Mouse (Mus musculus) skeletal muscle tissue, adult 2 months (tissue): ENCODE data around the gene Olfr703.

Experiments used
- DNase-seq: peaks from one replicate; pipeline ENCODE4 v3.0.0-alpha.2; 2012; ENCODE audit warnings: low read depth, low spot score

Olfr703 gene

DNA sequence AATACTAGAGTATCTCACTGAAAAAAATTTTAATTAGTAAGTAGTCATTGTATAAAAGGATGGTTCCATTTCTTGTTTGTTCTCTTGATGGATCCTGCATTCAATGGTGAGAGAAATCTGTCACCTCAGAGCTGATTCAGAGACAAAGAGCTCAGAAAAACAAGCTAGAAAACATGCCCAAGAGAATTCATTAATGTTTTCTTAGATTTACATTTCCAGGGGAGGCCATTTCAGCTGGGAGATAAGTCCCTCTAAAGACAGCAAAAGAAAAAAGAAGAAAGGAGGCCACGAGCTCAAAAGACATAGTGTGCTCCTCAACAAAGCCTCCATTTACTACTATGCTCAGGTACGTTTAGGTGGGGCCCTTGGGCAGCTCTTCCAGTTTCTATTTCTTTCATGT, at the start of gene Olfr703:
TSS of gene Olfr703 (plus strand) at position 301 of the 400 bp plus-strand sequence.
- DNase-seq = no peak

GRCm38 (mm10) chr7:106808734-106809133, 34.4 kb upstream of the Olfr703 start, which contains the start of gene Olfr700:
Gene Olfr700, minus strand, starts transcription at chr7:106808834.
- DNase-seq = no peak

DNA sequence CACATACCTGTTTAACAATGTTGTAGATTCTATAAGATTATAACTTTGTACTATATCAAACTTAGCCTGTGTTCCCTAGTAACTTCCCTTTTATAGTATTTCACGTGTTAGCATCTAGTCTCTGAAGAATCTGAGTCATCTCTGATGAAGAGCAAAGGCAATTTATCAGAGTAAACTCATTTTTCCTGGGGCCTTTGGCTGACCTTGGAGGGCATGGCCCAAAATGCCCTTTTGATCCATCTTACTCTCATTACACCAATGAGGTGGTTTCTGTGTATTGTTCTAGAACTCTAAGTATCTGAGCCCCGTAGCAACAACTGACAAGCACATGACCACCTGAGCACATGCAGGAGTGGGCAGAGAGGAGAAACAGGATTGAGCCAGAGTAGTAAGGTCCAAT, 29.3 kb upstream of the Olfr703 start, which contains the start of gene Olfr701:
TSS of gene Olfr701 (plus strand) at position 301 of the 400 bp plus-strand sequence.
- DNase-seq = no peak

DNA sequence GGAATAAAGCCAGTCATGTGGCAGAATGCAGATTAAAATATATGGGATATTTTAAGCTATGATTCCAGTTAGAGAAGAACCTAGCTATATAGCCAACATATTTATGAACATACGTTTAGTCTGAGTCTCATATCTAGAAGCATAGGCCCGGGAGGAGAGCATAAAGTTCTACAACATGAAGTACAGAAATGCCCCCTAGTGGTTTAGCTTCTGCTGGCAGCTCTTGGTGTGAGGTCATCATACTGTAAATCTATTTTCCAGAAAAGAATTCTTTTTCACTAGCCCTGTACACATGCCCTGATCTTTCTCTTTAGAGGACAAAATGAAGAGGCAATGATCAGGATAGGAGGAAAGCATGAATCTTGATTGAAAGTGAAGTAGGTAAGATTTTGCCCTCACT, 27.4 kb upstream of the Olfr703 start:
- no peak for DNase-seq

GRCm38 (mm10) chr7:106818414-106818813, 24.7 kb upstream of the Olfr703 start:
- DNase-seq = no peak

DNA sequence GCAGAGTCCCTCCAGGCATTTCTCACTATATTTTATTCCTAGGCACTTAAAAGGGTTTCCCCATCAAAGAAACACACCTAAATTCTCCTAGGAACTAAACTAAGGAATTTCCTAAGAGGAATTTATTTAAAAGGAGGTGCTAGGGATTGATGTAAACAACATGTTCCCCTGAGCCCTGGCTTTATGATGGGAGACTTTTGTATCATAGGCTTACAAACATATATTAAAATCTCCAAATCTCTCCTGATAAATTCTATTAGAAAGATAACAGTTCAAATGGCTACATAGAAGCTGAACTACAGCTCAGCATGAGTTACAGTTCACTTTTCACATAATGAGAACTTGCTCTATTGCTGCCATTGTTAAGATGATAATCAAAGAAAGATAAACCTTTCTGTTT, 9.4 kb upstream of the Olfr703 start, which contains the start of gene Olfr702:
TSS of gene Olfr702 (minus strand) at position 101 of the 400 bp plus-strand sequence.
- no peak for DNase-seq

DNA sequence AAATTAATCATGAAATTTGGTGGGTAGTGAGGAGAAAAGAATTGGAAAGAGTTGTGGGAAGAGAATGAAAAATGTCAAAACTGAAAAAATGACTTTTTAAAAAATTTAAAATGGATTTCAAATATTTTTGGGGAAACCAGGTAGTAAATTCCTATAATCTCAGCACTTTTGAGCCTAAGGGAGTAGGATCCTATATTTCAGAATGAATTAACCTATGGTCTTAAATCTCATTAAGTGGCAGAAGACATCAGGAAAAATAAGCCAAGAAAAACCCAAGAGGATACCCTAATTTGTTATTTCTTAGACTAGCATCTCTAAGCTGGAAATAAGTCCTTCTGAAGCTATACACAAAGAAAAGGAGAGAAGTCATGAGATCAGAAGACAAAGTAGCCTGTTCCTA, 19.7 kb downstream of the Olfr703 start, which contains the start of gene Olfr704:
TSS of gene Olfr704 (plus strand) at position 301 of the 400 bp plus-strand sequence.
- DNase-seq = no peak

DNA sequence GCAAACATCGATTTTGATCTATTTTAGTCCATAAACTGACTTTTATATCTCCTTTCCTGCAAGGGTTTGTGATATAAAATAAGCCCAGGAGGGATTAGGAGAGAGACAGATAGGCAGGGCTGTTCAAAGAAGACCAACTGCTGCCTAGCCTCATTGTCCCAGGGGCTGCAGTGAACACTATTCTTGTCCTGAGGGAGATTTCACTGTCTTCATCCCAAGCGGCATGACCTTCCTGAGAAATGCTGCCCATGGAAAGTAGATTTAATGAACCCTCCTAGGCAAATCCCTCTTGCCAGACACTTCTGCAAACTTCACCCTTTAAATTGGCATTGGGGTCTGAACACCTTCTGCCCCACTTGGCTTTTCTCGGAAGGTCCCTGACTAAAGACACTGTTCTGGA, 33.6 kb downstream of the Olfr703 start, which contains the start of gene Olfr705:
TSS of gene Olfr705 (minus strand) at position 101 of the 400 bp plus-strand sequence.
- no peak for DNase-seq

DNA sequence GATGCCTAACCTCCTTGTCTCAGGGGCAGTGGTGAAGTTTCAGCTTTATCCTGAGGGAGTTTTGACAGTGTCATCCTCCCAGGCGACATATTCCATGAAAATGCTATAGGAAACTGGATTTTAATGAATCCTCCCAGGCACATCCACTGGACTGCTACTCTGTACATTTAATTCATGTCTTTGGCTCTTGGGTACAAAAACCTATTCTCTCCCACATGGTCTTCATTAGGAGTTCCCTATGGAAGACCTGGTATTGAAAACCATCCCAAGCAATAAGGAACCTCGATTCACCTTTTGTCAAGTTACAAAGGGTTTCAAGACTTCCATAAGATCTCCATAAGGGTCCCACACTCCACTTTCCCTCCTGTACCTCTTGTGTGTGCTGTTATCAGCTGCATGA, 44.9 kb downstream of the Olfr703 start, which contains the start of gene Olfr706:
TSS of gene Olfr706 (minus strand) at position 101 of the 400 bp plus-strand sequence.
- no peak for DNase-seq
